ENCODE assay signal across 9 mouse cellular contexts in genomic region chr4:154986096-154986495, GRCm38 (mm10). TPM values are rescaled to one million over a fixed set of nuclear protein-coding genes. Genes with fewer than 3 reads are reported as not detected.
DNase-seq lines count a peak whose midpoint lies in the region; ATAC-seq lines count a peak whose summit lies in the region.
"Had no signal": no experiment of that assay in that cellular context is flagged by ENCODE, and none has a peak within 500 bp of the region (broad histone marks: within the 10 kb centered on the region; RNA-seq: fewer than 3 reads in every experiment).

No protein-coding gene starts in this region.

- 24% methylated on average over 17 of the region's 17 CpGs for WGBS in embryonic facial prominence, embryonic 11.5 days
- WGBS in limb, embryonic 11.5 days, result 21% methylated on average over 17 of the region's 17 CpGs
- WGBS in midbrain, embryonic 14.5 days, result 16% methylated on average over 17 of the region's 17 CpGs

- H3K9ac ChIP-seq in embryonic facial prominence, embryonic 11.5 days (replicated peaks; ENCODE audit: low read length), result peak overlapping the region; percentile 14; the same call in 1 of the 2 replicates
- H3K9ac ChIP-seq in limb, embryonic 11.5 days (ENCODE audit: low read length), result peak overlapping the region; percentile 43
- no peak overlapping the region; the same call in 1 of the 2 replicates for H3K9ac ChIP-seq in midbrain, embryonic 14.5 days (replicated peaks; ENCODE audit: low read length)

- DNase-seq in cerebellum, adult 11 months, result peak; percentile 67
- DNase-seq in embryonic facial prominence, embryonic 11.5 days (ENCODE audit: low spot score), result peak; percentile 83
- peak; percentile 62 to 82 for DNase-seq in heart, adult 18-20 months
- DNase-seq in kidney, adult 11 months, result peak; percentile 43
- peak; percentile 86 for DNase-seq in limb, embryonic 11.5 days (ENCODE audit: low spot score)
- DNase-seq in midbrain, embryonic 14.5 days, result peak; percentile 80
- peak; percentile 49 to 58 for DNase-seq in spleen, postnatal 36 days (ENCODE audit: low spot score in 2 of 2)

- H3K4me2 ChIP-seq in embryonic facial prominence, embryonic 11.5 days (ENCODE audit: low read depth, low read length), result no peak overlapping the region
- H3K4me2 ChIP-seq in limb, embryonic 11.5 days (ENCODE audit: low read depth, severe bottlenecking), result peak overlapping the region; percentile 23; the same call in 1 of the 2 replicates
- H3K4me2 ChIP-seq in midbrain, embryonic 14.5 days (ENCODE audit: low read length), result no peak overlapping the region

- ATAC-seq in cerebellum, adult (ENCODE audit: insufficient number of reproducible peaks, low FRiP score, low TSS enrichment), result no peak
- no peak for ATAC-seq in embryonic facial prominence, embryonic 11.5 days (replicated peaks; ENCODE audit: insufficient number of reproducible peaks, low FRiP score, low TSS enrichment, low read depth)
- ATAC-seq in limb, embryonic 11.5 days (ENCODE audit: insufficient number of reproducible peaks, low FRiP score, low TSS enrichment, low read depth), result no peak
- no peak for ATAC-seq in midbrain, embryonic 14.5 days (ENCODE audit: low FRiP score, low TSS enrichment)
- ATAC-seq: Patski had no signal

- H3K4me1 ChIP-seq in embryonic facial prominence, embryonic 11.5 days (ENCODE audit: control insufficient read depth, insufficient read depth, low read length), result peaks cover 6% of the 10 kb centered on the region
- peaks cover 7% of the 10 kb centered on the region for H3K4me1 ChIP-seq in limb, embryonic 11.5 days (ENCODE audit: control insufficient read depth, insufficient read depth, low read length)
- H3K4me1 ChIP-seq in midbrain, embryonic 14.5 days (ENCODE audit: control insufficient read depth, insufficient read depth, low read length), result peaks cover 8% of the 10 kb centered on the region

- H3K27ac ChIP-seq in embryonic facial prominence, embryonic 11.5 days (replicated peaks; ENCODE audit: low read depth, low read length), result no peak overlapping the region
- no peak overlapping the region for H3K27ac ChIP-seq in limb, embryonic 11.5 days (replicated peaks; ENCODE audit: low read depth, low read length)
- no peak overlapping the region for H3K27ac ChIP-seq in midbrain, embryonic 14.5 days (replicated peaks; ENCODE audit: low read depth, low read length)

- H3K36me3 ChIP-seq in embryonic facial prominence, embryonic 11.5 days (replicated peaks; ENCODE audit: control insufficient read depth, insufficient read depth, low read depth, low read length), result no peaks in the 10 kb centered on the region
- H3K36me3 ChIP-seq in limb, embryonic 11.5 days (ENCODE audit: control insufficient read depth, insufficient read depth, low read length), result 0 out of 2 replicates have a peak, but pooled peaks cover 2% of the 10 kb centered on the region
- H3K36me3 ChIP-seq in midbrain, embryonic 14.5 days (ENCODE audit: control insufficient read depth, insufficient read depth, low read length), result peaks cover 7% of the 10 kb centered on the region

- H3K27me3 ChIP-seq in embryonic facial prominence, embryonic 11.5 days (ENCODE audit: control insufficient read depth, insufficient read depth, low read length), result peaks cover 3% of the 10 kb centered on the region; the same call in 1 of the 2 replicates
- H3K27me3 ChIP-seq in limb, embryonic 11.5 days (ENCODE audit: control insufficient read depth, insufficient read depth, low read length), result peaks cover 10% of the 10 kb centered on the region
- peaks cover 10% of the 10 kb centered on the region for H3K27me3 ChIP-seq in midbrain, embryonic 14.5 days (ENCODE audit: control insufficient read depth, insufficient read depth, low read length)

- no peak overlapping the region for H3K4me3 ChIP-seq in embryonic facial prominence, embryonic 11.5 days (ENCODE audit: low read depth, low read length)
- no peak overlapping the region for H3K4me3 ChIP-seq in limb, embryonic 11.5 days (ENCODE audit: low read depth, low read length)
- H3K4me3 ChIP-seq in midbrain, embryonic 14.5 days (replicated peaks; ENCODE audit: low read depth, low read length), result no peak overlapping the region

- no peaks in the 10 kb centered on the region for H3K9me3 ChIP-seq in embryonic facial prominence, embryonic 11.5 days (replicated peaks; ENCODE audit: control insufficient read depth, low read length)
- H3K9me3 ChIP-seq in limb, embryonic 11.5 days (ENCODE audit: control insufficient read depth, low read length), result no peaks in the 10 kb centered on the region
- no peaks in the 10 kb centered on the region for H3K9me3 ChIP-seq in midbrain, embryonic 14.5 days (ENCODE audit: control insufficient read depth, low read length)

RNA-seq across cellular contexts. Expression of gene Pank4, which starts 22.2 kb away (rescaled TPM):
- 43.6 and 48.8 TPM in 2 replicates for polyA plus RNA-seq in embryonic facial prominence, embryonic 11.5 days (2014; fragmentation: Nextera tagmentation; extraction: Ambion mirVana)
- 10 to 100 TPM; 38.7 to 41.4 TPM for total RNA-seq in heart, adult 18-20 months (2021)
- 50.0 and 51.4 TPM in 2 replicates for polyA plus RNA-seq in limb, embryonic 11.5 days (2014; fragmentation: Nextera tagmentation; extraction: Ambion mirVana)
- polyA plus RNA-seq in midbrain, embryonic 14.5 days (2014; fragmentation: Nextera tagmentation; extraction: Ambion mirVana), result 30.6 and 38.8 TPM in 2 replicates

RNA-seq across cellular contexts. Expression of gene Hes5, which starts 25.4 kb away (rescaled TPM):
- 35.4 and 47.4 TPM in 2 replicates for polyA plus RNA-seq in embryonic facial prominence, embryonic 11.5 days (2014; fragmentation: Nextera tagmentation; extraction: Ambion mirVana)
- under 1 TPM; 0.31 to 0.67 TPM for total RNA-seq in heart, adult 18-20 months (2021)
- polyA plus RNA-seq in limb, embryonic 11.5 days (2014; fragmentation: Nextera tagmentation; extraction: Ambion mirVana), result 0.49 and 0.60 TPM in 2 replicates
- polyA plus RNA-seq in midbrain, embryonic 14.5 days (2014; fragmentation: Nextera tagmentation; extraction: Ambion mirVana), result 111 and 123 TPM in 2 replicates
- polyA plus RNA-seq: Patski had no signal

RNA-seq across cellular contexts. Expression of gene Tnfrsf14, which starts 57.7 kb away (rescaled TPM):
- 0.35 and 0.71 TPM in 2 replicates for polyA plus RNA-seq in embryonic facial prominence, embryonic 11.5 days (2014; fragmentation: Nextera tagmentation; extraction: Ambion mirVana)
- 1 to 10 TPM; 5.3 to 7.1 TPM for total RNA-seq in heart, adult 18-20 months (2021)
- 0.77 and 1.3 TPM in 2 replicates for polyA plus RNA-seq in limb, embryonic 11.5 days (2014; fragmentation: Nextera tagmentation; extraction: Ambion mirVana)
- not detected in 2 replicates for polyA plus RNA-seq in midbrain, embryonic 14.5 days (2014; fragmentation: Nextera tagmentation; extraction: Ambion mirVana)

Comparison
In these comparisons a context has a peak if more than half of its experiments do, and no peak if none do; other contexts are left out.
1. RNA of gene Hes5, which starts 25.4 kb away (polyA plus RNA-seq): 111 to 123 TPM in midbrain, embryonic 14.5 days and 35.4 to 47.4 TPM in embryonic facial prominence, embryonic 11.5 days; 0.49 to 0.60 TPM in limb, embryonic 11.5 days; every median in the first group is over 10 times any median in the second.
2. Peak in every context shown above with its lines, with median percentiles within 50 percentile points of each other: DNase-seq.